Mouse (Mus musculus) kidney, postnatal 4 days (tissue): ENCODE results near the gene Alg12.
"Not testable (repeated sequence)": the region's sequence is repeated elsewhere in the genome, so short reads cannot be mapped to it uniquely, and the experiment has no call there.

ENCODE experiments used
- DNase-seq, 2 experiments: peaks; one replicate each; pipeline ENCODE4 v3.0.0; 2021; ENCODE audit warnings: mixed read lengths in 2 of 2

Alg12 gene

DNA sequence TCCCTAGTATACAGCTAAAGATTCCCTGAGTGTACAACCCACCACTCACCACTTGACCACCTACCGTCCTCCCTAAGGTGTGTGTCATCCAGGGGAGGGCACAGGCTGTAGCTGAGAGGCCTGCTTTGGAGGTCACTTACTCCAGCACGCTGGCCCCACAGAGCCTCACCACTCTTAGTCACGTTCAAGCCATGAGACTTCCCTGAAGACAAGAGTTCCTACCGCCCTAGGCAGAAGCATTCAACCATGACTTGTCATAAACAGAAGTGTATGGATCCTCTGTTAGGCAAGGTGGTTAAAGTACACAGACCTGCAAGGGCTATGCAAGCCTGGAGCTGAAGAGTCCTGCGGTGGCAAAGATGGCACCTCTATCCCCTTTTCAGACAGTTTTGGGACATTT lies 11.6 kb upstream of the Alg12 start:
- DNase-seq: no peak

GRCm38 (mm10) chr15:88829791-88830440 lies 10.8 kb upstream of the Alg12 start:
- DNase-seq: no peak

DNA sequence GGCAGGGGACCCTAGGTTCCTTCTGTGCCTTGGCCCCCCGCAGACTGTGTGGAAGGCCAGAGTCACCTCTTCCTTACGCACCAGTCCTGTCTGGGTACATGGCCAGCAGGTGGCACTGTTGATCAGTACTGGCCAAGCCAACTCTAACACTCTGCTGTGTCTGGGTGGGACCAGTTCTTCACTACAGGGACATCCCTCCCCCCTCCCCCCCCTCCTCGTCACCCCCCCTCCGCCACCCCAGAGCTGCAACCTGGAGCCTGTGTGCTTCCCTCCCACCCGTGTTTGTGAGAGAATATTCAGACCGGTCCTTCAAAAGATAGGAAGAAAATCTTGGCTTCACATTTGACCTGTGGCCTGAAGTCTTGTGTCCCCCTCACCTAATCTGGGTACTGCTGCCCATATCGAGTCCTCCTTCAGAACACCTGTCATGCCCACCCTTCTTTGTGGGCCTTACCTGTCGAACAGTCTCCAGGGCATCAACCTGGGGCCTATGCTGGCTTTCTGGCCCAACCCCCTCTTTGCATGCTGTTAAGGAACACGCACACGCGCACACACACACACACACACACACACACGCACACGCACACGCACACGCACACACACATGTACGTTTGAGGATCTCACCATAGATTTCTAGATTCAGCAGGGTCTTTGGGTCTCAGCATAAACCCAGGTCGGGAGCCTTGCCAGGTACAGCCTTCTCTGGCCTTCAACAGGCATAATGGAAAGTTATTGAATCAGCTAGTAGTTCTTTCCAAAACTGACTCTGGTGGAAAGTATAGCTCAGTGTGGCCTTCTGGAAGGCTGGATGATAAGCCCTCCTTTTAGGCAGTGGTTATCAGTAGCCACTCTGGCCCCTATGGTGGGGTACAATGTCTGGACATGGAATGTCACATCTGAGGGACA lies 9.9 kb upstream of the Alg12 start:
- DNase-seq: peak; percentile 96

DNA sequence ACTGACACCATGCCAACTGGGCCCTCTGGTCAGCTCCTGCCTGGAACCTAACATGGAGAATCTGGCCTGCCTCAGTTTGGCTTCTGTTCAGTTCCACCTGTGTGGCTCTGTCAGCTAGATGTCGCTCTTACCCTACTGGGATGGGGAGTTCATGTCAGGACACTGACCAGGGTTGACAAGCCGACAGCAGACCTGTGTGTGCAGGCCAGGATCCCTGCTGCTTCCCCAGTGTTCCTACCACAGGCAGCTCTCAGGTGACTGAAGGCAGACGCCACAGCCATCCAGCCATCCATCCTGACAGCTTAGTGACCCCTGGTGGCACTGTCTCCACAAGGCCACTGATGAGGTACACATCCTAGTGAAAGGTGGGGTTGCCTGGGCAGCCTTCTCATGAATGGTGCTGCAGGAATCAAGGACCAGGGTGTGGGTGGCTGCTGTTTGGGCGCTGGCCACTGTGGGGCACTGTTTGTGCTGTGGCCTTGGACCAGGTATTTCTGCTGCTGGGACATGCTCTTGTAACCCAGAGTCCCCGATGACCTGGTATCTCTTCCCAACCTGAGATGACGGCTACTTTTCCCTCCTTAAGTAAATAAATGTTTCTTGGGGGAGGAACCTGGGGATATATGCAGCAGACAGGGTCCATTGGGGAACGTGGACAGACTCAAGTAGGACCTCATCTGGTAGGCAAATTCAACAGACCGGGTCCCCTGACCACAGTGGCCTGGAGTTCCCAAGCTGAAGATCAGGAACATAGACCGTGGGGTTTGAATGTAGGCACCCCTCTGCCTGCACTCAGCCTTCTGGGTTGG lies 9.1 kb upstream of the Alg12 start:
- DNase-seq: peak; percentile 86 to 89

- DNase-seq: no peak
Observed at GRCm38 (mm10) chr15:88827466-88827865, 8.3 kb upstream of the Alg12 start.

- no peak for DNase-seq
Observed at GRCm38 (mm10) chr15:88823376-88823775, 4.3 kb upstream of the Alg12 start.

DNA sequence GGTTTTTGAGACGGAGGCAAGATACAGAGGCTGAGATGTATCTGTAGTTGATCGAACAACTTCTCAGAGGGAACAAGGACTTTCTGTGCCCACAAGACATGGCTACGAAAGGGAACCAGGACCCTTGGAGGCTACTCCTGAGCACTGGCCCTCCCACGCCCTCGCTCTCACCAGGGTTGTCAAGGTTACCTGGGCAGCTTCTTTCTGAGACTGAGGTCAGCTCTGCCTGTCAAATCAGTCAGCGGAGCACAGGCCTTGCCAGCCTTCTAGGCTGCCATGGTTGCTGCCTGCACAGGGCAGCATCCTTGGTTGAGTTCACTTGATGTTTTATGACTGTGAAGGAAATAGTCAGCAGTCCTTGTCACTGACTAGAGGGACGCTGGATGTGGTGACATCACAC lies 3.4 kb upstream of the Alg12 start:
- no peak for DNase-seq

DNA sequence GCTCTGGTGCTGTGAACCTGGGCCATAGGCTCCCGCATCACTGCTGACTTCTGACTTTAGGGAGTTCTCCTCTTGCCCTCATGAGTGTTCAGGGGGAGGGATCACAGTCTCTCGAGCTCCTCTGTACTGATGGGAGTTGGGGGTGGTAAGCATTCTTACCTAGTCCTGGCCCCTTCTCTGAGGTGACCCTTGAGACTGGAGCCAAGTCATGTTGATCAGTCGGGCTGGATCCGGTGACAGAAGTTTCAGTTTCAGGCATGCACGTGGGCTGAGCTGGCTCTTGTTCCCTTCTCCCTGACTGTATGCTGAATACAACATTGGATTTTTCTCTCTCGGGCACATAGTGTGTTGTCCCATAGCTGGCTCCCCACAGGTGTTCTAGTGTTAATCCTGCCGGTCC lies 2.3 kb upstream of the Alg12 start:
- DNase-seq: no peak

- no peak for DNase-seq
Observed at GRCm38 (mm10) chr15:88819906-88820303, 787 bp upstream of the Alg12 start.

- no peak for DNase-seq
Observed at GRCm38 (mm10) chr15:88815196-88815700, 3.9 kb downstream of the Alg12 start.

DNA sequence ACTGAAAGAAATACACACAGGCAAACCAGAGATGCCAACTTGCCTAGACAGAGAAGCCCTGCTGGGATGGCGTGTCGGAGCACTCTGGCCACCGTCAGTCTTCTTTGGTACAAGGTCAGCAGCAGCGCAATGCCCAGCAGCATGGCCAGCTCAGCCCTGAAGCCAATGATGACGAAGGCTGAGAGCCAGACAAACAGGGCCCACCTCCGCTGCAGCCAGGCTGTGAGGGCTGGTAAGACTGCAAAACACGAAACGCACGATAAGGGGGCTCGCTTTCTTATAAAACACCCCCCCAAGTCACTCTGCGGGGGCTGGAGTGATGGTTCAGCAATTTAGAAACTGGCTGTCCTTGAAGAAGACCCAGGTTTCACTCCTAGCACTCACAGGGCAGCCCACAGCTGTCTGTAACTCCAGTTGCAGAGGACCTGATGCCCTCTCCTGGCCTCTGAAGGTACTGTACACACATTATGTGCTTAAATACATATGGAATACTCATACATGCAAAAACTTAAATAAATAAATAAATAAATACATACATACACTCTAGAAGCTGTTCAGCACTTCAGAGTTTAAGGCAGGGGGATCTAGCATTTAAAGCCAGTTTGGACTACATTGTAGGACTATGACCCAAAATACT lies 4.6 kb downstream of the Alg12 start:
- peak in 1 of 2 experiments; percentile 39 for DNase-seq

DNA sequence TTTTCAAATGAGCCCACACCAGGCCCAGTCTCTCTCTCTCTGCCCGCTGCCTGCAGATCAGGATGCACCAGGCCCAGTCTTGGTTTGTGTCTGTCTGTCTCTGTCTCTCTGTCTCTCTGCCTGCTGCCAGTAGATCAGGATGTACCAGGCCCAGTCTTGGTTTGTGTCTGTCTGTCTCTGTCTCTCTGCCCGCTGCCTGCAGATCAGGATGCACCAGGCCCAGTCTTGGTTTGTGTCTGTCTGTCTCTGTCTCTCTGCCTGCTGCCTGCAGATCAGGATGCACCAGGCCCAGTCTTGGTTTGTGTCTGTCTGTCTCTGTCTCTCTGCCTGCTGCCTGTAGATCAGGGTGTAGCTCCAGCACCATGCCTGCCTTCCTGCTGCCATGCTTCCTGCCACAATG lies 5.2 kb downstream of the Alg12 start:
- DNase-seq: not testable (repeated sequence)

DNA sequence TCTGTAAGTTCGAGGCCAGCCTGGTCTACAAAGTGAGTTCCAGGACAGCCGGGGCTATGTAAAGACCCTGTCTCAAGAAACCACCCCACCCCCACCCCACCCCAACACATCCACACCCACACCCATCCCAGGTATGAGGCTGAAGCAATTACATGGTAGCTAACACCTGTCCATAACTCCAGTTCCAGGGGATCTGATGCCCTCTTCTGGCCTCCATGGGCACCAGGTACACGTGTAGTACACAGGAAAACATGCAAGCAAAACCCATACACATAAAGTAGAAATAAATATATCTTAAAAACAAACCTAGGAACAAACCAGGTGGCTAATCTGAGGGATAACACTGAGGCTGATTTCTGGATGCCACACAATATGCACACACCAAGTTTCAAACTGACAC lies 5.9 kb downstream of the Alg12 start:
- DNase-seq: no peak

DNA sequence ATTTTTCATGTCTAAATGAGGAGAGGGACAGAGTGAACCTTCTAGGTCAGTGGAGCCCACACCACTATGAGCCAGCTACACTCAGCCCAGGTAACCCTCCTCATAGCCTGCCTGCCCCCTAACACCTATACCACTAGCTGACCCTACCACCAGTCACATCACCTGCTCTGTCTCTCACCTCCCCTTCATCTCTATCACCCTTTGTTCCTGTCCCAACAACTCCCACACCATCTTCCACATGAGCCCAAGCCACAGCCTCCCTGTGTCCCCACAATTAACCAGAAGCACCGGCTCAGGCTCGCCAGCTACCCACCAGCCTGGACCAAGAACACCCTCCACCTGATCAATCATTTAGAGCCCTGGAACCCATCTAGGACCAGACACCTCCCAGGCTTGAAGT lies 8.7 kb downstream of the Alg12 start:
- DNase-seq: no peak

DNA sequence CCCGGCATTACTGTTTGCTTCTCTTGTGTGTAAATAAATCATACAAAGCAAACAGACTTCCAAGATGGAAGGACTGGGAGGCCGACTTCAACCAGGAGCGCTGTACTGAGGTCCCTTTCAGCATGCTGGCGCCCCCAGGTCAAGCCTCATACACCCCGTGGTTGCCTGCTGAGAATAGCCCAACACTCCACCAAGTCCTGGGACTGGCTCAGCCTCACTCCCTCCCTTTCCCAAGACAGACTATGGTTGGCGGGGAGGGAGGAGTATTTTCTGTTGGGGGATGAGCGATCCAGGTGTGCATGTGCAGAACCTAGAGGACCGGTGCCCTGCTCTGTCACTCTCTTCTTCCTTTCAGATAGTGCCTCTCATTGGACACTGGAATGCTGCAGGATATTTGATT lies 11.0 kb downstream of the Alg12 start:
- DNase-seq: no peak

GRCm38 (mm10) chr15:88802348-88802747 lies 16.8 kb downstream of the Alg12 start:
- no peak for DNase-seq

DNA sequence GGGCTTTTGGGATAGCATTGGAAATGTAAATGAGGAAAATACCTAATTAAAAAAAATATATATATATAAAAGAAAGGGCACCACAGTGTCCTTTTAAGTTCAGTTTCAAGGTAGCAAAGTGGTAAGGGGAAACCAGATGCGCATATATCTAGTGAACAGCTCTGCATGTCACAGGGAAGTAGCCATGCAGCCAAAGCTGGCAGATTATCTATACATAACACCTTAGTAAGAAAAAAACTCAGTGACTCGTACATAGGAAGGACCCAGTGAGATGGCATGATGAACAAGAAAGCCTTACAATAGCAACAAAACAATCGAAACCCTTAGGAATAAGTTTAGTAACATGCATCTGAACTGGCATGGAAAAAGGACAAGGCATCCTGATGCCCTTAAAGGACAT lies 17.2 kb downstream of the Alg12 start:
- DNase-seq: no peak

- DNase-seq: peak; percentile 30 to 63
Observed at GRCm38 (mm10) chr15:88800921-88801354, 18.2 kb downstream of the Alg12 start.

- peak in 1 of 2 experiments; percentile 37 for DNase-seq
Observed at GRCm38 (mm10) chr15:88799950-88800371, 19.2 kb downstream of the Alg12 start.

GRCm38 (mm10) chr15:88794729-88795128 lies 24.4 kb downstream of the Alg12 start:
- not testable (repeated sequence) for DNase-seq

DNA sequence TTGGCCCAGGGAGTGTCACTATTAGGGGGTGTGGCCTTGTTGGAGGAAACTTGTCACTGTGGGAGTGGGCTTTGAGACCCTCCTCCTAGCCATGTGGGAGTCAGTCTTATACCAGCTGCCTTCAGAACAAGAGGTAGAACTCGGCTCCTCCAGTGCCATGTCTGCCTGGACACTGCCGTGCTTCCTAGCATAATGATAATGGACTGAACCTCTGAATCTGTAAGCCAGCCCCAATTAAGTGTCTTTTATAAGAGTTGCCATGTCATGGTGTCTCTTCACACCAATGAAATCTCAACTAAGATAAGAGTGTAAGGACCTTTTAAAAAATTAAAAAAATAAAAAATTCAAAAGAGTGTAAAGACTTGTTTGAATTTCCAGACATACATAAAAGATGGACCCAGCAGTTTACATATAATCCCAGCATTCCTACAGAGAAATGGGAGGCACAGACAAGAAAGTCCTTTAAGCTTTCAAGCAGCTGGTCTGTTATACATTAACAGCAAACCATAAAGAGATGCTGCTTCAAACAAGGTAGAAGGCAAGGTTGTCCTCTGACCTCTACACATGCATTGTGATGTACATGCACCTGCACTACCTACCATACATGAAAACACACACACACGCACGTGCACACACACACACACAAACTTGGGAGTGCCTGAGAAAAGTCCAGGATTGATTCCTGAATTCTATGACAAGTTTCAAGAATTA lies 26.8 kb downstream of the Alg12 start:
- no peak for DNase-seq

DNA sequence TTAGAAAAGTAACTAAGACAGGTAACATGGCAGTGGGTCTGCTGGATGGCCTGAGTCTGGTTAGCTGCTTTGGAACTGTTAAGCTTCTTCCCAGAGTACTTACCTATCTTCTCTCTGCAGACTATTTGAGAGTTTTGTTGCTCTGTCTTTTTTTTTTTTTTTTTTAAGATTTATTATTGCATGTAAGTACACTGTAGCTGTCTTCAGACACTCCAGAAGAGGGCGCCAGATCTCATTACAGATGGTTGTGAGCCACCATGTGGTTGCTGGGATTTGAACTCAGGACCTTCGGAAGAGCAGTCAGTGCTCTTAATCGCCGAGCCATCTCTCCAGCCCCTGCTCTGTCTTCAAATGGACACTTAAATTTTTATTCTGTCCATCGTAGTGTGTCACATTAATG lies 44.5 kb downstream of the Alg12 start:
- not testable (repeated sequence) for DNase-seq
